Mouse (Mus musculus): ENCODE data around the gene Suclg1.
A peak's percentile ranks its signal among the peaks of the same experiment; 100 is the strongest.

The Suclg1 gene

DNA sequence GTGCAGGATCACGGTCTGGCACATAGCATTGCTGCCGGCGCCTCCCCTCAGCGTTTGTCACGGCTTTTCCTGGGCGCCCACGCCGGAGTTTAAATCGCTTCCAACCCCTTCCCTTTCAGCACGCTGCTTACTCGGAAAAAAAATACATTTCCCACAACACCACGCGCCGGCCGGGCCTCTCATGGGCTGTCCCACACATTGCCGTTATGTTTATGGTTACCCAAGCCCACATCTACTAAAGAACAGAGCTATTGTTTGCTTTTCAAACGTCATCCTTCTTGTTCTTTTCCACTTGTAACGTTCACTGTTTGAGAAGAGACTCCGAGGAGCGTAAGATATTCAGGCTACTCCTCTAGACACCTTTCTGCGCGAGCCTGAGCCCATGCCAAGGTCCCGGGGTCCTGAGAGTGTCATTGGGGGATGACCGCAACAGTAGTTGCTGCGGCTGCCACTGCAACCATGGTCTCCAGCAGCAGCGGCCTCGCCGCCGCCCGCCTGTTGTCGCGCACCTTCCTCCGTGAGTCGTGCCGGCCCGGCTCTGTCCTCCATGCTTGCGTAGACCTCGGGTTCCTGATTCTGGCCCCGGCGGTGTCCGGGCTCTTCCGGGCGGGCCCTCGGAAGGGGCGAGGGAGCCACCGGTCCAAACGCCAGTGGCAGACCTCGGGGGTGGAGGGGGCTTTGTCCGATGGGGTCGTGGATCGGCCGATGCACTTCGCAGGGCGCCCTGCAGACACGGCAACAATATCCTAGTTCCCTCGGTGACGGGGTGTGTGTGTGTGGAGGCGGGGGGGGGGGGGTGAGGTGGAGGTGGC, at the start of gene Suclg1:
Suclg1 (plus strand) TSS at position 146 of the 812 bp plus-strand sequence.
- peak; percentile 87 for DNase-seq (ENCODE audit: low spot score)

DNA sequence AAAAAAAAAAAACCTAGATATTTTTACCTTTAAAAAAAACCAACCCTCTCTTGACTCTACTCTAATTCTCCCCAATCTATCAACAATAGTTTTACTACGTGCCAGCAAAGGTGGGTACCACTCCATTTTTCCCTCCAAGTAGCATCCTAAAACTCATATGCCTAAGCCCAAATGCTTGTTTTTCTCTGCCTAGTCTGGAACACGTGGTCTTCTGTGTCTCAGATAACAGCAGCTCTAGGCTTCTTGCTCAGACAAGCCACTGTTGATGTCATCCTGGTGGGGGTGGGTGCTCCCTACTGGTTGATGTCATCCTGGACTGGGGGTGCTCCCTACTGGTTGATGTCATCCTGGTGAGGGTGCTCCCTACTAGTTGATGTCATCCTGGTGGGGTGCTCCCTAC, 44.5 kb upstream of the Suclg1 start:
- DNase-seq (ENCODE audit: low spot score): no peak

DNA sequence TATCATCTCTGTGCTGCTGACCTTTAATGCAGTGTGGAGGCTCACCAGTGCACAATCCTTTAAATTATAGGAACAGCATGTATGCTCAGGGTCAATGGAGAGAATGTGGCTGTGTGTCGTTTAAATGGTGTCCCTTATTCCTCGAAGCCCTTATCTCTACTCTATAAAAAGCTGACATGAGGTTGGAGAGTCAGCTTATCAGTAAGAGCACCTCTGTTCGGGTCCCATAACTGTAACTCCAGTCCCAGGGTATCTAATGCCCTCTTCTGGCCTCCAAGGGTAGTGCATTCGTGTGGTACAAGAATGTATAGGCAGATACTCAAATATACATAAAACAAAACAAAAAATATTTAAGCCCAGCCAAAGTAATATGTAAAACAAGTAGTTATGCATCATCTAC, 43.2 kb upstream of the Suclg1 start:
- DNase-seq (ENCODE audit: low spot score): no peak

DNA sequence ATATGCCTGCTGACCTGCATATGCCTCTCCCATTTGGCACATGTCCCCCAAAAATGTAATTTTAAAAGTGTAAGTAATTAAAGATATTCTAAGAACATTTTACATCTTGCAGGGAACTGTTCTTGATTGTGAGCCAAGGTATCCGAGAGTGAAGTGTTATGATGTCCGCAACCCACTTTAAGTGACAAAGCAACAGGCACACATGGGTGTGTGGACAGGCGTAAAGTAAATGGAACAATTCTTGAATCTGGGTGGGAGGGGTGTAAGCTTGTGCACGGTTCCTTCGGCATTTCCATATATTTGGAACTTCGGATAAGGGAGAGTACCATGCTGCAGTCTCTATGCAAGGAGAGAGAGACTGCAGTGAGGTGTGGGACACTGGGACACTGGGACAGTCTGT, 38.6 kb upstream of the Suclg1 start:
- no peak for DNase-seq (ENCODE audit: low spot score)

DNA sequence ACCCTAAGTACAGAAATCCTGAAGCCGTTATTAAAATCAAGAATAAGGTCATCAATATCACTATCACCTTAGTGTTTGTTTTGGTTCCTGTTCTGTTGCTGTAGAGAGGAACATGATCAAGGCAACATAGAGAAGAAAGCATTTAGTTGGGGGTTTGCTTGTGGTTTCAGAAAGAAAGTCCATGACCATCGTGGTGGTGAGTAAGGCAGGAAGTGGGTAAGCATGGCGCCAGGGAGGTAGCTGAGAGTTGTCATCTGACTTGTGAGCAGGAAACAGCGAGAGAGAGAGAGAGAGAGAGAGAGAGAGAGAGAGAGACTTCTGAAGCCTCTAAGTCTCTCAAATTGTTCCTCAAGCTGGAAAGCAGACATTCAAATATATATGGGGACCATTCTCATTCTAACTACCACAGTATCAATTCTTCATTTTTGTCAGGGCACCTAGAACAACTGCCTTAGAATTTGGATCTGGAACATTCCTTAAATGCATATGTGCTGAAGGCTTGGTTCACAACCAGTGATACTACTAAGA, 37.7 kb upstream of the Suclg1 start:
- DNase-seq (ENCODE audit: low spot score): no peak

DNA sequence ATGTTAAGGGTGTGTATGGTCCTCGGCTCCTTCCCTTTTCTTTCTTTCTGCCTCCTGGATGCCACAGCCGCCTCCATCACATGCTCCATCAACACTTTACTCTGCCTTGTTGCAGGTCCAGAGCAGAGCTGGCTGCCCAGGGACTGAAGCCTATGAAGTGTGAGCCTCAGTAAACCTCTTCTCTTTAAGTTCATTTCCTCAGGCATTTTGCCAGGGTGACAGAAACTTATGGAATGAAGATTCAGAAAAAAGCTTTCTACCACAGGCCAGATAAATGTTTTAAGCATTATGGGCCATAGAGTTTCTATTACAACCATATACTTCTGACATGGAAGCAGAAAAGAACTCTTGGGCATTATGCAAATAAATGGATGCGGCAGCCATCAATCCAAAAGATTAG, 37.1 kb upstream of the Suclg1 start:
- DNase-seq (ENCODE audit: low spot score): no peak

DNA sequence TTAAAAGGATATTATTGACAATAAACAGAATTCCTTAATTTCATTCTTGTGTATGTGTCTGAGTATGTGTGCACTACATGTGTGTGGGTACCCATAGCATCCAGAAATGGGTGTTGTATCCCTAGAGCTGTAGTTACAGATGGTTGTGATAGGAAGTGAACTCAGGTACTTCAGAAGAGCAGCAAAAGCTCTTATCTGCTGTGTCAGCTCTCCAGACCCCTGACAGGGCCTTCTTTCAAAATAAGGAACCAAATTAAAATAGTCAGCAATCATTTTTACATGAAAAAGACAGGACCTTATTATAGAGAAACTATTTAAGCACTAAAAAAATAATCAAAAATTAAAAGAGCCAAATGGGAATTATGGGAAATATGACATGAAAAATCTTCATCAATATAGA, 36.6 kb upstream of the Suclg1 start:
- no peak for DNase-seq (ENCODE audit: low spot score)

DNA sequence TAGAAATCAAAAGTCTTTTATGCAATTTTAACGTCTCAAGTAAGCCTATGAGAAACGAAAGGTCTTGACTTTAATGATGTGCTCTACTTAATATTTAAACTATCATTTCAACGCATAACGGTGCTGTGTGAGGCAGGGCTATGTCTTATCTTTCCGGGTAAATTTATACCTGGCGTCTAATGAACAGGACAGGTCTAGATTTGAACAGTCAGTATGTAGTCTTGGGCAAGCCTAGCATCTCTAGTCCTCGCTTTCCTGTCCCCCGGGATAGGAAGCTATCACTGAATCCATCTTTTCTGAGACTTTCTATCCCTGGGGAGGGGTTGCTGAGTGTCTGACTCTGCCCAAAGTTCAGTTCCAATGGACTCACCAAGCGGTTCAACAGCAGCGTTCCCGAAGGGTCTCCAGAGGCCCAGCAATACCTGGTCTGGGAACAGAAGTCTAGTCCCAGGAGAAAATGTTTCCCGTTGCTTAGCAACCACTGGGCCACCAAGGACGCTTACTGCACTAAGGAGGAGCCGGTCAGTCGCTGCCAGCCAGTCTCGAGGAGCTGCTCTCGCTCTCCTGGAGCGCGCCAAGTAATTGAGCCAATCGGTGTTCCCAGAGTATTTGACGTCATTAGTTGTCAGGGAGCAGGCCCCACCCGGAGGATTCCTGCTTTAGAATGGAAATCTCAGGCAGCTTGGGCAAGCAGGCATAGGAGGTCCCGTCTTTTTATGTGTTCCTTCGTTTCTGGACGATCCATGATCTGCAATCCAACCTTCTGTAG, 26.8 kb upstream of the Suclg1 start, which contains the start of gene Dnah6:
Dnah6 (minus strand) TSS at position 463 of the 769 bp plus-strand sequence.
- DNase-seq (ENCODE audit: low spot score): peak; percentile 83

DNA sequence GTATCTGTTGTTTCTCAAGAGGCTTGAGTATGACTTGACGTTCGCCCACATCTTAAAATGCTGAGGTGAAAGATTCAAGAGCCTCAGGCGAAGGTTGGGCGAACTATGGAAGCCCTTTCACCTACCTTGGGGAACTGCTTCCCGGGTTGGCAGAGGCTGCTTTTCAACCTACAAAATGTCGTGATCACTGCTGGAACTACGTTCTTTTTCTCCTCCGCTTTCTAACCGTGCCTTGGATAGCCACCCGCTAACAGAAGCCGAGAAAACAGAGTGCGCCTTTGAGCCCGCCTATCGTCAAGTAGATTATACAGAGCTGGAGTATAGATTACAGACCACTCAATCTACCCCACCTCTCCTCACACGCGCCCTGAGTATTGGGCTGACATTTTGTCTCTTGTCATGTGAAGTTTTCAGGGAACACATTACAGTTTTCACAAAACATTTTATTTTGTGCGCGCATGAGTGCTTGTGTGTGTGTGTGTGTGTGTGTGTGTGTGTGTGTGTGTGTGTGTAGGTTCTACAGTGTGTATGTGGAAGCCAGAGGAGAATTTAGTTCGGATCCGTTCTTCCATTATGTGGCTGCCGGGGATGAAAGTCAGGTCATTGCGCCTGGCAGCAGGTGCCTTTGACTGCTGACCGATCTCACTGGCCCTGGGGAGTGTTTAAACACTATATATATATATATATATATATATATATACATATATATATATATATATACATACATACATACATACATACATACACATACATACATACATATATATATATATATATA, 26.0 kb upstream of the Suclg1 start:
- peak; percentile 47 for DNase-seq (ENCODE audit: low spot score)

DNA sequence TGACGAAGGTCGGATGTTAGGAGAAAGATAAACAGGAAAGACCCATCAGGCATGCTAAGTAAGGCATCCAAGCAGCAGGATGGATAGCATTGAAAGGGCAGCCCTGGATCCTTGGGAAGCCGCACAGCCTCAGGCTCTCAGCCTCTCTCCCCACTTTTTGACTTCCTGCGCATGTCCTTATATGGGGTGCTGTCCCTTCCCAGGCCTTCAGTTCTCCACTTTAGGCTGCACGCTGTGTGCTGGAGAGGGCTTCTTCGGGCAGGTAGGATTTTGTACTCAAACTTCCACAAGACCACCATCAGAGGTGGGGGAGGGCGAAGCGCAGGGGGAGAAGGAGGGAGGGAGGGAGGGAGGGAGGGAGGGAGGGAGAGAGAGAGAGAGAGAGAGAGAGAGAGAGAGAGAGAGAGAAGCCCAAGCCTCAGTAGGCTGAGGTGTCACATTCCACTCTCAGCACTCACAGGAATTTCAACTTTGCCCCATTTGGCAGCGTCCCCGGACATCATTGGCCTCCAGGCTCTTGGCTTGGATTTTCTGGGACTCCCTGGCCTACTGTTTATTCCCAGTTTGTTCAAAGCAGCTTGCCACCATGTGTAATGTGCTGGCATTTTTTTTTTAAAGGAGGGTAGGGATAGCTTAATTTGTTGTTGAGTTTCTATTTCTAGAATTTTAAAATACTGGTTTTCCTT, 25.2 kb upstream of the Suclg1 start:
- peak; percentile 82 for DNase-seq (ENCODE audit: low spot score)

DNA sequence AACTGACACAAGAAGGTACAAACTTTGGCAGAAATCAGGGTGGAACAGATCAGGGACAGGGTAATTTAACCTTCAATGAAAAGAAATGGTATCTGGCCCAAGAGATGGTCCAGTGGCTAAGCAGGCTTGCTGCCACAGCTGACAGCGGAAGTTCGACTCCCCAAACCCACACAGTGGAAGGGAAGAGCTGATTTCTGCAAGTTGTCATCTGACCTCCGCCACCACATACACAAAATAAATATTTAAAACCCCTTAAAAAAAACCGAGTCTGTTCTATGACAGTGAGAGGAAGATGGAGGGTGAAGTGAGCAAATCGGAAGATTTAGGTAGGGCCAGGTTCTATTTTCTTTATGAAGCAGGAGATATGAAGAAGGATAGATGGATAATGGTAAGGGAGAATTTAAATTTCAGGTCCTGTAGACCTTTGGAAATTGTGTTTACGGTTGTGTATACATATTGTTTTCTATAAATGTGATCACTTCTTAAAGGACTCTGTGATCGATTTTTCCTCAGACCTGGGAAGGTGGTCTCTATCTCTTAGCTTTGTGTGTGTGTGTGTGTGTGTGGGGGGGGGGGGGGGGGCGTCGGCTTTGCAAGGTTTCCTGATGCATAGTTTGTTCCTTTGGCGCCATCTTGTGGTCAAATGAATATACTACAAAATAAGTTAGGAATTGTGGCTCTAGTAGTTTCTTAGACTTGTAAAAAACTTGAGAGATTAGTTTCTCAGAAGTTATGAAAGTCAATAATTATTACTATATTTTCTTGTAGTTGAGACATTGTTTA, 20.6 kb upstream of the Suclg1 start:
- no peak for DNase-seq (ENCODE audit: low spot score)

DNA sequence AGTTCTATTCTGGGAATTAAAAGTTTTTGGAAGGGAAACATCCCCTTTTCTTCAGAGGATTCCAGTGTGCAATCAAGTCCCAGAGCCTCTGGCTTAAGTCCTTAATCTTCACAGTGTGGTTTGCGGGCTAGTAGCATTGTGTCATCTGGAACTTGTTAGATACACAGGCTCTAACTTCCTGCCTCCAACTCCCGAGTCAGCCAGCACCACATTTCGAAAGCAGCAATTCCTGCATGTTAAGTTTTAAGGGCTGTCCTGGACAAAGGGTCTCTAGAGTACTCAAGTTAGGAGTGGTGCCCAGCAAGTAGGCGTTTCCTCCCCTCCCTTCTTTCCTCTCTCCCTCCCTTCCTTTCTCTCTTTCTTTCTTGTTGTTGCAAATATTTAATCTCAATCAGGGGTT, 19.8 kb upstream of the Suclg1 start:
- DNase-seq (ENCODE audit: low spot score): no peak

DNA sequence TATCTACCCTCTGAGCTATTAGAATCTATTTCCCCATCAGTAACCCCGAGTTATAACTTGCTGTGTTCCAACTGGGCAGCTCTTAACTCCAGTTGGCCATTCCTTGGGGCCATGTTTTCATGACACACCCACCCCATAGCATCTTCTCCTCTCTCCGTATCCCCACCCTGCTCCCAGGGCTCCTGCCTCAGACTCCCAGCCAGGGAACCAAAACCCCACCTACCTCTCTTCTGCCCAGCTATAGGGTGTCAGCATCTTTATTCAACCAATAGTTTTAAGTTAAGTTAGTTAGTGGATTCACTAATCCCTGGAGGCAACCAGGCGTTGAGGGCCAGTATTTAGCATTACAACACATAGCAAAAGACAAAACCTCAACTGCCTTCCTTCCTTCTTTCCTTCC, 19.3 kb upstream of the Suclg1 start:
- no peak for DNase-seq (ENCODE audit: low spot score)

DNA sequence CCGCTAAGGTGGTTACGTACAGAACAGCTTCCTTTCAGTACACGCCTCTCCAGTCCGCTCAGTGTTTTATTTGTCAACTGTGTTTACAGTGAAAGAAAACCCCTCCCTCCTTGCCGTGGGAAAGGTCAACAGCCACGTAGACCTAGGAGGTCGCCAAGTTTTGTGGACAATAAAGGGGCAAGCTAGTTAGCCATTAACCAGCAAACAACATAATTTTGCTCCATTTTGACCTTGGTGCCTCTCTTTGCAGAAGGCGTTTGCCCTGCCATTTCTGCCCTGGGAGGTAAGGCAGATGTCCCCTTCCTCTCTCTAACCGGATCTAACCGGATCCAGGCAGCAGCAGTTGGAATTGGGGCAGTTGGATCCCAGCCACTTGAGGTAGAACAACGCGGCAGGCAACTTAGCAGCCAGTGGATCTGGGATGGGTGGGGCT, 16.0 kb upstream of the Suclg1 start:
- DNase-seq (ENCODE audit: low spot score): no peak

DNA sequence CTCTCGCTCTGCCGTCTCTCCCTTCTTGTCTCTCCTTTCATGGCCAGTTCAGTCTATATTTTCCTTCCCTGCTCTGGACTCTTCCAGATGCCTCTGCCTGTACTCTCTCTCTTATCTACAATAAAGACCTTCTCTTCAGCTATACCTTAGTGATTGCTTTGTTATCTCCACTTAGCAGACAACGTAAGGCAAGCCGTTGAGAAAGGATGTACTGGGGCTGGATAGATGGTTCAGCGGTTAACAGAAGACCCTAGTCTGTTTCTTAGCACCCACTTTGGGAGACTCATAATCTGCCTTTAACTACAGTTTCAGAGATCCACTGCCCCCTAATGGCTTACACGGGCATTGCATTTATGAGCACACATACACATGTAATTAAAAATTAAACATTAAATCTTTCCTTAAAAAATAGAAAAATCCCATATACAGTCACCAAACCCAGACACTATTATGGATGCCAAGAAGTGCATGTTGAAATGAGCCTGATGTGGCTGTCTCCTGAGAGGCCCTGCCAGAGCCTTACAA, 14.9 kb upstream of the Suclg1 start:
- no peak for DNase-seq (ENCODE audit: low spot score)

DNA sequence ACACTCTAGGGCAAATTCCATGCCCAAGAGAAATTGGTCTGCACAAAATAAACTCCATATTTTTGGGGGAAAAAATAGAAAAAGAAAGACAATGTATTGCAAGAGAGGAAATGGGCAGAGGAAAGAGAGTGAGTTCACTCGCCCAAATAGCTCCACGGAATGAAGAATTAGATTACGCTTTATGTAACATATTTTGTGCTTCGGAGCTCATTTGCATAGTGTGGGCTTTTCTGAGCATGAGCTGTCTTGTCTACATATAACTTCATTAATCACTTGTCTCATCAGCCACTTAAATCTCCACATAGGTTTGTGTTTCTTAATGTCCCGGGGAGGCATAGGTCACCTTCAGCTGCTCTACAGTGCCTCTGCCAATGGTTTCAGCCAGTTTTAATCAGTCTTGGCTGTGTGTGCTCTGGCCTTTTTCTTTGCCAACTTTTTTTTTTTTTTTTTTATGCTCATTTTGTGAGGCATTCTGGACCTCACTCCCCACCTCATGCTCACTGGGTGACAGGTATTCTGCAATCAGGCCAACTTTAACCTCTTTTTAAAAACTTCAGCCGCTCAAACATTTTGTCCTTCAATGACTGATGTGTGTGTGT, 13.8 kb upstream of the Suclg1 start:
- no peak for DNase-seq (ENCODE audit: low spot score)

DNA sequence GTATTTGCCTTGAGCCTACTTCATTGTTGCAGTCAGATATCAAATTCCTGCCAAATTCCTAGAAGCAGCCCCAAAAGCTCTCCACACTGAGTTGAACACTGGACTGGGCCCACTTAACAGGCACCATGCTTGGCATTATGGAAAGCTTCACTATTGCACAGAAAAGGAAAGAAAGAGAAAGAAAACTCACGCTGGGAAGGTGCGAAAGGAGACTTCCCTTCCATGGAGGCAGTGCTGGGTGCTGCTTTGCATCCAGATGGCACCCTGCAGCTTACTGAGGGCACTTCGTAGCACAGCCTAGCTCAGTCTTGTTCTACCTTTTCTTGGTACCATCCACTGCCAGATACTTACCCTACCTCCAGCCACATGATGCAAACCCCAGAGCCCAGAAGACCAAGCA, 12.5 kb upstream of the Suclg1 start:
- DNase-seq (ENCODE audit: low spot score): no peak

DNA sequence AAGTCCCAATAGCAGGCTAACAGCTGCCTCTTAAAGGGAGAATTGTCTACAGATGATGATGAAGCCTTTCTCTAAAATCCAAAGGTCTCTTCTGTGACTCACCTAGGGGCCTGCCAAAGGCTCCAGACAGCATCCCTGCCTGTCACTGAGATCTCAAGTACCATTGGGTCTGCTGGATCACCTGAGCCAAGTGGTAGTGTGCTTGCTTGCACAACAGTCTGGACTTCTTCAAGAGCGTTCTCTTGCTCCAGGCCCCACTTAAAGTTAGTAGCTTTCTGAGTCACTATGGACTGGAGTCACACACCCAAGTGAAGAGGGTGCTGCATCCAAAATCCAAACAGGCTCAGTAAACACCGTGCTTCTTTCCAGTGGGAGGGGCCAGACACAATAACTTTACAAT, 1.4 kb upstream of the Suclg1 start:
- no peak for DNase-seq (ENCODE audit: low spot score)

DNA sequence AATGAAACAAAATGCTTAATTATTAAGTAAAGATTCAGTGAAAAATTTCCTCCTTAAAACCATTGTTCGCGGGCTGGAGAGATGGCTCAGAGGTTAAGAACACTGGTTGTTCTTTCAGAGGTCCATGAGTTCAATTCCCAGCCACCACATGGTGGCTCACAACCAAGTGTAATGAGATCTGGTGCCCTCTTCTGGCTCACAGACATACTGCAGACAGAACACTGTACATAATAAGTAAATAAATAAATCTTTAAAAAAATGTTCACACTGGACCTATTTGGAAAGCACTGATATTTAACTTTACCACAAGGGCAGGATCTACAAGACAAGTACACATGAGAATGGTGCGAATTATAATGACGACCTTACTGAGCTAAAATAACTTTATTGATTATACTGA, 730 bp upstream of the Suclg1 start:
- DNase-seq (ENCODE audit: low spot score): no peak

DNA sequence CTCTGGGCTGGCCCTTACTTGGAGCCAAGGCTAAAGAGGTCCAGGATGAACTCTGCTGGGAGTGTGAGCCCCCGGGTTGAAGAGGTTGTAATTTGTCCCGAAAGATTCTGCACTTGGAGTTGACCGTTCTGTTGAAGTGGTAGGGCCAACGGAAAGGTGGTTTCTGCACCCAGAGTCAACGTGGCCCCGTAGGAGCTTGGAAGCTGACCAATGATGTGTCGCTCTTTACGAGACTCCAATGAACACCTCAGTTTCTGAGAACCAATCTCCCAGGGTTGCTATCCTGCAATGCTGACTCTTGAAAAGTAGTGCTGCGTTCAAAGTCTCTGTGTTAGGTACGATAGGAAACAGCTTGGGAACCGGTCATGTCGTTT, 854 bp downstream of the Suclg1 start:
- DNase-seq (ENCODE audit: low spot score): no peak
